Mouse (Mus musculus) spleen, adult 2 months (tissue): ENCODE measurements around the gene Itga11. TPM values are rescaled to one million over a fixed set of nuclear protein-coding genes. Genes with fewer than 3 reads are reported as not detected.

Experiments used
- DNase-seq, 2 experiments: peaks; one replicate each; pipeline versions ENCODE4 v3.0.0 to v3.0.0-alpha.2; 2012 to 2021; ENCODE audit warnings: low spot score in 2 of 2, low read depth in 1 of 2
- H3K27ac ChIP-seq: fragments of 200-500 bp; 2 replicates; pipeline ENCODE4 v1.5.1; 2012; ENCODE audit warnings: low read length, inconsistent platforms; ENCODE audit not compliant: insufficient read depth
- H3K27me3 ChIP-seq: fragments of 200-500 bp; 2 replicates; pipeline ENCODE4 v1.6.1; 2012; ENCODE audit warnings: mild to moderate bottlenecking, moderate library complexity, low read length, inconsistent platforms; ENCODE audit not compliant: control insufficient read depth, insufficient read depth
- H3K36me3 ChIP-seq: fragments of 200-500 bp; 2 replicates; pipeline ENCODE4 v1.6.1; 2012; ENCODE audit warnings: mild to moderate bottlenecking, low read length, inconsistent platforms; ENCODE audit not compliant: control insufficient read depth, insufficient read depth
- H3K4me1 ChIP-seq: fragments of 200-500 bp; 2 replicates; pipeline ENCODE4 v1.6.1; 2011; ENCODE audit warnings: inconsistent platforms; ENCODE audit not compliant: control insufficient read depth, insufficient read depth, insufficient read length
- H3K4me3 ChIP-seq: fragments of 200-500 bp; 2 replicates; pipeline ENCODE4 v1.5.1; 2011; ENCODE audit warnings: mild to moderate bottlenecking, inconsistent platforms; ENCODE audit not compliant: insufficient read depth, insufficient read length; ENCODE audit errors: extremely low read depth
- CTCF ChIP-seq: fragments of 200-500 bp; IDR thresholded peaks from 2 replicates; pipeline ENCODE4 v1.5.1; 2011; ENCODE audit warnings: mild to moderate bottlenecking, inconsistent platforms; ENCODE audit not compliant: insufficient read depth, insufficient read length, insufficient replicate concordance; ENCODE audit errors: extremely low read depth
- POLR2A ChIP-seq: fragments of 200-500 bp; IDR thresholded peaks from 2 replicates; pipeline ENCODE4 v1.6.1; 2011; ENCODE audit warnings: low read depth, low read length, inconsistent platforms
- WGBS: fragments of 180-500 bp; shearing (Covaris S2); methylation state at CpG from one replicate; pipeline ENCODE4 v1.1.7; 2018; 5-methylcytosine and 5-hydroxymethylcytosine counted together
- polyA plus RNA-seq: library from polyadenylated mRNA; depleted of rRNA; stranded (reverse); fragments of >200 nt; gene quantifications from 2 replicates; pipeline ENCODE4 v1.2.3, GENCODE M21; 2012

The Itga11 gene
- polyA plus RNA-seq, 1 experiment, result 2.0 TPM

DNA sequence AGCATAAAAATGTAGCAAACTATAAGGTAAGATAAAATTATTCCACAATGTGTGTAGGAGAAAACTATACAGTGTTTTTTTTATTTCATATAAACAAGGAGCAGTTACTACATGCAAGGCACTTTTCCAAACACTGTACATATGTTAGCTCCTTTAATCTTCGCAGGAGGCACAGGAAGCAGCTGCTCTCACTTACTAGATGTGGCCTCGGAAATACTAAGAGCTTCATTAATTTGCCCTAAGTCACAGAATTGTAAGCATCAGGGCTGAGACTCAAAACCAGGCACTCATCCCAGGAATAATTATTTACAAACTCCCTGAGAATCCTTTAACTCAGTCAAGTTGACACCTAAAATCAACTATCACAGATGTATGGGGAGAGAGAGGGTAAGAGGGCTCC, 14.2 kb upstream of the Itga11 start:
- Histone ChIP-seq H3K4me1 (no peaks in the 10 kb centered on the region), H3K4me3 (no peak overlapping the region), H3K27ac (no peak overlapping the region), H3K27me3 (no peaks in the 10 kb centered on the region), H3K36me3 (no peaks in the 10 kb centered on the region)
- no peak for DNase-seq
- no peak for TF ChIP-seq POLR2A
- WGBS, result 47% methylated on average over 2 of the region's 2 CpGs

DNA sequence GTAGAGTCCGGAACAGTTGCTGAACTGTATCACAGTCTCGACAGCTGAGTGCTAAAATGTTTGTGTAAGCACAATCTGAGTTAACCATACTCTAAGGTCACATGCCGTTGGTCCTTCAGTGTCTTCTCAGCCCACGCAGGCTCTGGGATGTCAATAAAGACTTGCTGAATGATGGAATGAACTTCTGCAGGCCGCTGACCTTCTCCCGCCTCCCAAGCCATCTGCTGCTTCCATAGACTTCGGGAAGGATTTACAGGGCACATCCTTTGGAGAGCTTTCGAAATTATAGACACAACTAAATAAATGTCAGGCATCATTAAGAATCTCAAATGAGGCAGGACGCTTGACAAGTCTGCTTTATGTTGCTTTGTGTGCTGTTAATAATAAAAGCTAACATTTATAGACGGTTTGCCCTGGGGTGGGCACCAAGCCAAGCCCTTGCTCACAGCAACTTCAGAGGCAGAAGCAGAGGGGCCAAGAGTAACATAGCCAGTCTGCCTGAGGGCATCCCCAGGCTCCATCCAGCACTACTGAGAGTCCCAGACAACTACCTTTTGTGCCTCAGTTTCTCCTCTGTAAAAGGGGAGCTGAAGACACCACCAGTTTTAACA, 13.4 kb upstream of the Itga11 start:
- no peaks in the 10 kb centered on the region for H3K36me3 ChIP-seq
- TF ChIP-seq CTCF, result no peak
- TF ChIP-seq POLR2A, result no peak
- H3K27ac ChIP-seq, result no peak overlapping the region
- 77% methylated on average over 10 of the region's 10 CpGs for WGBS
- H3K27me3 ChIP-seq, result no peaks in the 10 kb centered on the region
- H3K4me1 ChIP-seq, result no peaks in the 10 kb centered on the region
- H3K4me3 ChIP-seq, result no peak overlapping the region
- no peak for DNase-seq

DNA sequence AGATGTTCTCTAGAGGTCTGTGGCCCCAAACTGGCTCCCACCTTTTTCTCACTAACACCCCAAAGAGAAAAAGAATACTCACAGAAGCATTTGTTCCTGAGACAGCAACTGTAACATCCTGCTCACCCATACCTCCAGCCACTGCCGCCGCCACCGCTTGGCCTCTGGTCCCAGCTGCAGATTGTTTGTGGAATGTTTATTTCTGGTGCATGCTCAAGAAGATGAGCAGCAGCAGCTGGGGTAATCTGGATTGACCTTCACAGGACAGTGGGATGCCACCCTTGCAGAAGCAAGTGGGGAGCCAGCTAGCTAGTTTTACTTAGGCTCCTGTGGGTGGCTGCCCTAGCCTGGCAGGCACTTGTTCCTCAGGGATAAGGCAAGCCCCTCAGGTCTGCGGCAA, 11.7 kb upstream of the Itga11 start:
- Histone ChIP-seq H3K4me1 (no peaks in the 10 kb centered on the region), H3K27me3 (no peaks in the 10 kb centered on the region), H3K27ac (no peak overlapping the region), H3K4me3 (no peak overlapping the region), H3K36me3 (no peaks in the 10 kb centered on the region)
- 85% methylated on average over 4 of the region's 4 CpGs for WGBS
- TF ChIP-seq CTCF (no peak), POLR2A (no peak)
- DNase-seq, result no peak

DNA sequence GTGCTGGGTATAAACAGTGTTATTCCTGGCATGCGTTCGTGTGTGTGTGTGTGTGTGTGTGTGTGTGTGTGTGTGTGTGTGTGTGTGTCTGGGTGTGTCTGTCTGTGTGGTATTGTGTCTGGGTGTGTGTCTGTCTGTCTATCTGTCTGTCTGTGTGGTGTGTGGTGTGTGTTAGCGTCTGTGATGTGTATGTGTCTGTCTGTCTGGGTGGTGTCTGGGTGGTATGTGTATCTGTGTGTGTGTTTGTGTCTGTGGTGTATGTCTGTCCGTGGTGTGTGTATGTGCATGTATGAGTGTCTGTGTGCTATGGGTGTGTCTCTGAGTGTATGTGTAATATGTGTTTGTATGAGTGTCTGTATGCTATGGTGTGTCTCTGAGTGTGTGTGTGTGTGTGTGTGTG, 9.1 kb upstream of the Itga11 start:
- no peak for DNase-seq
- no peak overlapping the region for H3K27ac ChIP-seq
- no peak overlapping the region for H3K4me3 ChIP-seq
- no peaks in the 10 kb centered on the region for H3K27me3 ChIP-seq
- H3K4me1 ChIP-seq, result no peaks in the 10 kb centered on the region
- WGBS, result 75% methylated on average over 4 of the region's 4 CpGs
- TF ChIP-seq CTCF (no peak), POLR2A (no peak)
- no peaks in the 10 kb centered on the region for H3K36me3 ChIP-seq

DNA sequence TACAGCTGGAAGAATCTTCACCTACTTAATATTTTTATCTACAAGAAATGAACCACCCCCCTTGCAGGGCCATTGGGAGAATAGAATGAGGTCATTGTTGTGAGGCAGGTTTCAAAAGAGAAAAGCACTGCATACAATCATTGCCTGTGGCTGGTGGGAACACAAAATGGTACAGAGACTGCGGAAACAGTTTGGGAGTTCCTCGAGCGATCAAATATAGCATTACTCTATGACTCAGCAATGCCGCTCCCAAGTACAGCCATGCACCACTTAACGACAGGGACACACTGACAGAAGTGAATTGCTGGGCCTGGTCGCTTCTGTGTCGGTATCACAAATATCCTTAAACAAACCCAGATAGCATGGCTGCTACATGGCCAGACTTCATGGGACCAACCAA, 4.4 kb upstream of the Itga11 start:
- no peak overlapping the region for H3K4me3 ChIP-seq
- no peaks in the 10 kb centered on the region for H3K4me1 ChIP-seq
- 0 out of 2 replicates have a peak, but pooled peaks cover 3% of the 10 kb centered on the region for H3K27me3 ChIP-seq
- no peak overlapping the region for H3K27ac ChIP-seq
- TF ChIP-seq POLR2A, result no peak
- no peak for TF ChIP-seq CTCF
- no peak for DNase-seq
- H3K36me3 ChIP-seq, result no peaks in the 10 kb centered on the region
- WGBS, result 72% methylated on average over 7 of the region's 7 CpGs

DNA sequence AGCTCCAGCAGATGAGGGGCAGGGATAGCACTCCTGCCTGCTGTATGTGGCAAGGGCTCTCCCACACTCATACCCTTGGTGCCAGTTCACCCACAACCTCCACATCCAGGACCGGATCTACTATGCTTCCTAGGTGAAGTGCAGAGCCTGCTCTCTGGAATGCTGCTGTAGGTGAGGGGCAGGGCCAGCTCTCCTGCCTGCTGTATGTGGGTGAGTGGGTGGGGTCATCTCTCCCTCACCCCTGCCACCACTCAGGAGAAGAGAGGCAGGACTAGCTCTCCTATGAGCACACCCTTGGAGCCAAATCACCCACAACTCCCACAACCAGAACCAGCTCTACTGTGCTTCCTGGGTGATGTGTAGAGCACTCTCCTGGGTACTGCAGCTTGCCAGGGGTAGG, 2.5 kb upstream of the Itga11 start:
- Histone ChIP-seq H3K36me3 (no peaks in the 10 kb centered on the region), H3K27ac (no peak overlapping the region), H3K27me3 (0 out of 2 replicates have a peak, but pooled peaks cover 3% of the 10 kb centered on the region), H3K4me3 (no peak overlapping the region), H3K4me1 (no peaks in the 10 kb centered on the region)
- TF ChIP-seq CTCF (no peak), POLR2A (no peak)
- WGBS, result 85% methylated on average over 1 of the region's 1 CpGs
- DNase-seq, result no peak

DNA sequence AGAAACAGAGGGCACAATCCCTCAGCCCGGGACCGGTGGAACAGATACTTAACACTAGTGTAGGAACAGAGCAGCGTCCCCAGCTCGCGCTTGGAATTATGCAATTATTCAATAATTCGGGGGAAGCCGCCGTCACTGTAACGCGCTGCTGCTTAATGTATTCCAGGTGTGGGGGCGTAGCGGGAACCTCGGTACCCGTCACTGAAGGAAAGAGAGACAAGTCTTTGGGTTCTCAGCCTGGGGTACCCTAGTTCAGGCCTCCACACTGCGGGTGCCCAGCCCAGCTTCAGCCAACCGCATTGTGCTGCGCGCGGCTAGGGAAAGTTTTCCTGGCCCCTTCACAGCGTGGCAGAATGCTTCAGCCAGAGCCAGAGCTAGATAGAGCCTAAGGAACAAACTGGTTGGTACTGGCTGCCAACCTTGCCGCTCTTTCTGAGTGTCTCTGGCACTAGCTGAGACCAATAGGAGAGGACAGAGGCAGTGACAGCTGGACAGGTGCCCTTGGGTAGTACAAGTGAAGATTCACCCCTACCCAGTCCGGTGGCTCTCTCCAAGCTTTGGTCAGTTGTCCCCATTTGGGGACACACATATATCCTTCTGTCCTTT, 1.0 kb downstream of the Itga11 start:
- WGBS, result 16% methylated on average over 22 of the region's 22 CpGs
- H3K27me3 ChIP-seq, result 0 out of 2 replicates have a peak, but pooled peaks cover 3% of the 10 kb centered on the region
- H3K4me3 ChIP-seq, result no peak overlapping the region

More for the DNA sequence above, 1.0 kb downstream of the Itga11 start:
- H3K36me3 ChIP-seq, result no peaks in the 10 kb centered on the region
- DNase-seq, result no peak
- H3K27ac ChIP-seq, result no peak overlapping the region
- H3K4me1 ChIP-seq, result no peaks in the 10 kb centered on the region
- no peak for TF ChIP-seq POLR2A
